Mouse (Mus musculus): ENCODE data around the gene Smarcc2.

DNA sequence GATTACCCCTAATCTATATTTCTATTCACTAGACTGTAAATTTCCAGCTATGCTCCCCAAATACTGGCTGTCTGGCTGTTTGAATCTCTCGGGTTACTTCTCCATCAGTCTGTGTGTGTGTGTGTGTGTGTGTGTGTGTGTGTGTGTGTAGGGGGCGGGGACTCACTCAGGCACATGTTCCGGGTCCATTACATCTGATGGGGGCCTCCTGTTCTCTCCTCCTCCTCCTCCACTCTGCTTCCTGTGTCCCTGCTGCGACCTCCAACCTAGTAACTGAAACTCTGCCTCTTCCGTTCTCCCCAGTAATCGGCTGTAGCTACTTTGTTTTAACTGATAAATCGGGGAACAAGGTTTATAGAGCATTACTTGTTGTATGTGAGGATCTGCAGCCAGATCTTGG, 34.4 kb upstream of the Smarcc2 start:
- no peak for TF ChIP-seq CTCF (IDR thresholded peaks at IDR 0.05; ENCODE audit: low read depth)
- TF ChIP-seq EP300 (IDR thresholded peaks at IDR 0.05; ENCODE audit: low read depth), result no peak

Measured in heart, postnatal 0 days (tissue).